Mouse (Mus musculus): ENCODE results near the gene Myh4.

The Myh4 gene

DNA sequence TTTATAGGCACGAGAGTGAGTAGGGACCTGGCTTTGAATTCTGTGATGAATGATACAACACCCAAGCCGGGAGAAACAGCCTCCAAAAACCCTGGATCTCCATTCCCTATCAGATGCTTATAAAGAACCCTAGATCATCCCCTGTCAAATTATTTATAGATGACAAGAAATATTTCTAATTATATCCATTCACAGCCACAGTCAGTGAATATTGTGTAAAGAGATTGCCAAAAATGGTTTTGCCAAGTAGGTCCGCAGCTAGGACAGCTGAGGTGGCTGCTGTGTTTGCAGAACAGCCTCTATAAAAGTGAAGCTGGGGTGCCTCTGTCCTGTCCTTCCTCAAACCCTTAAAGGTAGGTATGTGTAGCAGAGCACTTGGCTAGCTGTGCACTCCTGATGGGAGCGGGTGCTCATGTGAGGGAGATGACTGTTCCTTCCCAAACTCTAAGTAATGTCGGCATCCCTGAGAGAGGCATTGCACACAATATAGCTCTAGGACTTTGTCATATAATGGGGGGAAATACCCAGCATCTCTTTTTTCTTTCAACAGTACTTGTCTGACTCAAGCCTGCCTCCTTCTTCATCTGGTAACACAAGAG is at the start of gene Myh4:
Myh4 (plus strand) TSS at position 549 of the 599 bp plus-strand sequence.
- no peak for DNase-seq (ENCODE audit: low read depth, low spot score)

GRCm38 (mm10) chr11:67190316-67190715 is 47.5 kb upstream of the Myh4 start:
- no peak for DNase-seq (ENCODE audit: low read depth, low spot score)

- DNase-seq (ENCODE audit: low read depth, low spot score) = no peak
These were observed 47.0 kb upstream of the Myh4 start for GRCm38 (mm10) chr11:67190814-67191213.

DNA sequence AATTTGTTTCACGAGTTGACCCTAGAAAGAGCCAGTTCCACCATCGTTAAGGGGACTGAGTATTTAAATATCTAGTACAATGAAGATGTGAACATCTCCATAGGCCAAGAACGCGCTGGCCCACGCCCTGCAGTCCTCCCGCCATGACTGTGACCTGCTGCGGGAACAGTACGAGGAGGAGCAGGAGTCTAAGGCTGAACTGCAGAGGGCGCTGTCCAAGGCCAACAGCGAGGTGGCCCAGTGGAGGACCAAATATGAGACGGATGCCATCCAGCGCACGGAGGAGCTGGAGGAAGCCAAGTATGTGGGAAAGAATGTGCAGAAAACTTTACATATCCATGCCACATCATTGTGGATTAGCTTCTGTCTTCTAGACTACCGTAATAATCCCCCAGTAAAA is 46.3 kb upstream of the Myh4 start:
- no peak for DNase-seq (ENCODE audit: low read depth, low spot score)

DNA sequence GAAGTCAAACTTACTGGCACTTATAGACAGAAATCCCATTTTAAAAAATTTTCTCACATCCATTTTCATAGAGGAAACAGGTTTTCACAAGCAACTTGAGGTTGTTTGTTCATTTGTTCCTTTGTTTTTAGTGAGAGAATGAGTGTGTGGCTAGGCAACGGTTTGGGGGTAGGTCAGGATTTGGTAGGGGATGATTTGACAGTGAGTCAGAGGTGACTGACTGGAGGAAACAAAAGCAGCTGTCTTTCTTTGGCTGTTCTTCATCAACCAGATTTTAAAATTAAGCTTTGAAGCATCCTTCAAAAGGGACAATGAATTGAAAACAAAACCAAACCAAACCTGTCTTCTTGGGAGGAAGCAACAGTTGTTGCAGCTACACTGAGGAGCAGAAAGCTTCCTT is 38.5 kb upstream of the Myh4 start:
- no peak for DNase-seq (ENCODE audit: low read depth, low spot score)

DNA sequence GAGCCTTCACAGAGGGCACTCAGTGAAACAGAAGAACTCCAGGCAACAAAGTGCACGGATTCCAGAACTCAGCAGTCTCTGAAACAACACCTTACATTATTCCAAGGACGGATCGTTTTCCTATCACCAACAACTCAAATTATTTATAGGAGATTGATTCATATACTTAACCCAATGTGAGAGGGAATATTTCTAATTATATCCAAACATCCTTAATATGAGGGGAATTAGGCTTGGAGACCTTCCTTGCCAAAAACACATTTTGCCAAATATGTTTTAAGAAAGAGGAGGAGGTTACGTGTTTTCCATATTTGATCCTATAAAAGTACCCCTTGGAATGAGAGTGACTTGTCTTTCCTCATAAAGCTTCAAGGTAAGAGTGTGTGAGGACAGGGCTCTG is 38.1 kb upstream of the Myh4 start, which contains the start of gene Myh1:
Myh1 (plus strand) TSS at position 301 of the 400 bp plus-strand sequence.
- DNase-seq (ENCODE audit: low read depth, low spot score) = no peak

GRCm38 (mm10) chr11:67204766-67205165 is 33.1 kb upstream of the Myh4 start:
- peak; percentile 12 for DNase-seq (ENCODE audit: low read depth, low spot score)

DNA sequence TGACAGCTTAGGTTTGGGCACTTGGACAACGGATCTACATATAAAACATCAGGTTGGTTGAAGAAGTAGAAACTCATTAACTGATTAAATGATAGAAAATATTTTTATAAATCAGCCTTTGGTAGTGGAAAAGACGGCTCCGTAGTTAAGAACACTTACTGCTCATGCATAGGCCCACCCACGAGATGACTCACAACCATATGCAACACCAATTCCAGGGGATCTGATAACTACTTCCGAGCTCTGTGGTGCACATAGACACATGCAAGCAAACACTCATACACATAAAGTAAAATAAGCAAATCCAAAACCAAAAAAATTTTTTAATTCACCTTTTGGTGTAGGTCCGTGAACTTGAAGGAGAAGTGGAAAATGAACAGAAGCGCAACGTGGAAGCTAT is 16.0 kb upstream of the Myh4 start:
- DNase-seq (ENCODE audit: low read depth, low spot score) = no peak

DNA sequence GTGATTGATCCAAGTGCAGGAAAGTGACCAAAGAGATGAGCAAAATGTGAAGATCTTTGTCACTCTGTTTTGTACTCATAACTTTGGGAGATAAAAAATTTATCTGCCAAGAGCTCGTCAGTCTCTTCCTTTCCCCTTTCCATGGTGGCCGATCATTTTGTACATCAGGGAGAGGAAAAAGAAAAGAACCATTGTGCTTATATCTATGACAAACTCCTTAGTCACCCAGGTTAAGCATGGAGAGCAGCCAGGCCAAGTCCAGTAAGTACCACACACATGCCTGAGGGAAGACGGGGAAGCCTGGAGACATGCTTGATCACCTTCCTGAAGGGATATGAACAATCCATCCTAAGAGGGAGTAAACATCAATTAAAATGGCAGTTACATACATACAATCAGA is 13.4 kb upstream of the Myh4 start:
- DNase-seq (ENCODE audit: low read depth, low spot score) = no peak

DNA sequence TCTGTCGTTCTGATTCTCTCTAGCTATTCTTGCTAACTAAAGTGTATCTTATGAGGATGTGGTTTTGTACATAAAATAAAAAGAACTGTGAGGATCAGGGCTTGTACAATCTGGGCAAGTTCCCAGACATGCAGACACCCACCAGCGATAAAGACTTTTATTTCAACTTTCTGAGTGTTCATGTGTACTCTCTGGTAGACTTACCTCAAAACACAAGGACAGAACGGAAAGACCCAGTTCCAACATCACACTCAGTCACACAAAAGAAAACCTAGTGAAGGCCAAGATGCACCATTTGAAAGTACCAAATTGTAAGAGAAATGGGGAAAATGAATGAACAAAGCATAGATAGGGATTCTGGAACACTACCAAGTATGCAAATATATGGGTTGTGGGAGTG is 9.1 kb upstream of the Myh4 start:
- no peak for DNase-seq (ENCODE audit: low read depth, low spot score)

- no peak for DNase-seq (ENCODE audit: low read depth, low spot score)
These were observed 8.7 kb upstream of the Myh4 start for GRCm38 (mm10) chr11:67229166-67229565.

DNA sequence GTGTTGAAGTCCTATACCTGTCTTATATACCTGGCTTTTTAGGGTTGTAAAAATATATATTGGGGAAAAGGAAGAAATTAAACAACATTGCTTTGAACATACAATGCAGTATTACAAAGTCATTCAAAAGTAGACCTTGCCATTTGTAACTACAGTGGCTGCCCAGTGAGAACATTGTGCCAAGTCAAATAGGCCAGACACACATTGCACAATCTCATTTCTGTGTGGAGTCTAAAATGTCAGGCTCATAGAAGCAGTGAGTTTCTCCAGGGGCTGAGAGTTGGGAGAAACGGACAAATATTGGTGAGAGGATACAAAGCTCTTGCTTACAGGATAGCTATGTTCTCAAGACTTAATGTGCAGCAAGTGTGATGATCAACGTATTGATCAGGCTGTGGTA is 7.9 kb upstream of the Myh4 start:
- DNase-seq (ENCODE audit: low read depth, low spot score) = no peak

DNA sequence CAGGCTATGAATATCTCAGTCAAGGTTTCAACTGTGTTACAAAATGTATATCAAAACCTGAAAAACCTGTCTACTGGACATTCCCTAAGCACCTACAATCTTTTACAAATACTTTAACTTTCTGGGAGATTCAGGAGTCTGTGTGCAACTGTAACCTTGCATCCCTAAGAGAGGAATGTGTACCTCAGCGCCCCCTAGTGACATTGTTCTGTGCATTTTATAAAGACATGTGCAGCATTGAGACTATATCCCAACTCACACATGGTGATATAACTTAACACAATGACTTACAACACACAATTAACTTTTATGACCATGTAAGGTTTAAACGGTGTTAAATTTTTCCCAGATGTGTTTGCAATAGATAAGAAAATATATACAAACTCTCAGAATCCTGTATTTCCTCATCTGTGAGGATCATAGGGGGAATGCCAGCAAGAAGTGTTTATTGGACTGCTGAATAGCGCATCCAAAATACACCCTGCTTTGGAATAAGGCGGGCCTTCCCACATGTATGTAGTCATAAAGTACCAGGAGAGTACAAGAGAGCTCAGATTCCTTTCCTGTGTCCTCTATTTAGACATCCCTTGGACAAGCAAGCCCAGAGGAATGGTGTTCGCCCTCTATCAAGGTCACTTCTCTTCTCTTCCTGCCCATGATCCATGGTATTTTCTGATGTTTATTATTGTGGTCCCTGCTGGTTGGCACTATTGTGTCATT is 2.0 kb upstream of the Myh4 start:
- DNase-seq (ENCODE audit: low read depth, low spot score) = no peak

DNA sequence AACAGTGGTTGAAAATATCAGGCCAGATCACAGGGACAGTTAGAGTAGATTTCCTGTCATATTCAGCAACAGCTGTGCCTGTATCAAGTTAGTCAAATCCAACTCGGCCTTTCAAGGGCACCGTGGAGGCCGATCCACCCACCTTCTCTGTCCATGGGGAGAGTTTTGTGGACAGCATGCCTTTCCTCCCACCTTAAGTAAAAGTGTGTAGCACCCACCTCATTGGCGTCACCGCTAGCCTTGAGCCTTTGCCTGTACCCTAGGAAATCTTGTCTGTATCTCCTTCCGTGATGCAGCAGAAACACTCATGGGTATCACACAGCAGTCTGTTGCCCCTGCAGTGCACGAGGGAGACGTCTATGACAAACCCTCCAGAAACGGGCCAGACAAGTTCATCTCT is 1.0 kb upstream of the Myh4 start:
- DNase-seq (ENCODE audit: low read depth, low spot score) = no peak

DNA sequence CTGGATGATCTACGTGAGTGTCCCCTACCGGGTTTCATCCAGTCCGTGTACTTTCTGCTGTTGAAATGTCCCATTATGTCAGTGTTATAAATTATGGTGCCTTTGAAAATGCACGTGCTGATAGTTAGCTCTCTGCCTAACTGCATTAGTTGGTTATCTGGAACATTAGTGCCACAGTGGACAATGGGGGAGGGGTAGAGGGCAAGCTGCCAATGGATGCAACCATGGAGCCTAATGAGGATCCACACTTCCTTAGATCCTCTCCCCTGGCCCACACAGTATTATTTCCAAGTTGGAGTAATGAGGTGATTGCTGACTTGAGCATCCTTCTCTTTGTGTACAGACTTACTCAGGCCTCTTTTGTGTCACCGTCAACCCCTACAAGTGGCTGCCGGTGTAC is 3.2 kb downstream of the Myh4 start:
- no peak for DNase-seq (ENCODE audit: low read depth, low spot score)

GRCm38 (mm10) chr11:67253691-67254090 is 15.9 kb downstream of the Myh4 start:
- DNase-seq (ENCODE audit: low read depth, low spot score) = peak; percentile 12

- DNase-seq (ENCODE audit: low read depth, low spot score) = no peak
These were observed 19.2 kb downstream of the Myh4 start for GRCm38 (mm10) chr11:67257048-67257447.

DNA sequence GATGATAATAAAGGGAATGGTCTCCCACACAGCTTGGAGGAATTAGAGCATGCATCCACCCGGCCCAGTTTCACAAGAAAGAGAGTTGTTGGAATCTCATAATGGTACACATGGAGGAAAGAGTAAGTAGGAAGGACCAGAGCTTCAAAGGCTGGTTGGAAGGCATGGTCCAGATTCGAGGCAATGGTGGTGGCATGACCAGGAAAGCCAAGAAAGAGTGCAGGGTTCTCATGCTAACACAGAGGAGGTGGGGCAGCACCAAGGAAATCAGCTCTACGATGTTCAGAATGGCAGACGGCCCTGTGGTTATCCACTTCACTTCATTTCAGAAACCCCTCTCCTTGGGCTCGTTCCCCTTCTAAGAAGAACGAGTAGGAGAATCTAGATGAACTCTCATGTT is 23.1 kb downstream of the Myh4 start:
- DNase-seq (ENCODE audit: low read depth, low spot score) = no peak

DNA sequence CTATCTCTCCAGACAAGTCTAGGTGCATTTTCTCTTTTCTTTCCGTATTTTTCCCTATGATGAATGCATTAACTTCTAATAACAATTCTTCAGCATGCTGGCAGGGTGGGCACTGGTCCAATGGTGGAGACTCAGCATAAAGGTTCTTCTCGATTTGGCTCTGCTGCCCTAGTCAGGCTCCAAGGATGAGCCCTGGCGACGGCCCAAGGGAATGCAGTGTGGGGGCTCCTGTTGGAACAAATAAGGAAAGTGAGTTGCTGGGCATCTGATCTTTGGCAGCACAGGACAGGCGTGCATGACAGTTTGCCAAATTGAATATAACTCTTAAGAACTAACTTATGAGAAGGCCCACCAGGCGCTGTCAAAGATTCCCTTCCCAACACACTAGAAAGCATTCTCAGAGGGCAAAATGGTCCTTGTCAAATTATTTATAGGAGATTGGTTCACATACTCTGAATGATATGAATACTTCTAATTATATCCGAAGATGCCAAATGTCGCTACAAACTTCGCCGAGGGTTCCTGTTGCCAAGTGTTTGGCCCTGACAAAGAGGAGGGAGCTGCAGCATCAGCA is 38.9 kb downstream of the Myh4 start, which contains the start of gene Myh8:
Myh8 (plus strand) TSS at position 524 of the 574 bp plus-strand sequence.
- DNase-seq (ENCODE audit: low read depth, low spot score) = no peak

DNA sequence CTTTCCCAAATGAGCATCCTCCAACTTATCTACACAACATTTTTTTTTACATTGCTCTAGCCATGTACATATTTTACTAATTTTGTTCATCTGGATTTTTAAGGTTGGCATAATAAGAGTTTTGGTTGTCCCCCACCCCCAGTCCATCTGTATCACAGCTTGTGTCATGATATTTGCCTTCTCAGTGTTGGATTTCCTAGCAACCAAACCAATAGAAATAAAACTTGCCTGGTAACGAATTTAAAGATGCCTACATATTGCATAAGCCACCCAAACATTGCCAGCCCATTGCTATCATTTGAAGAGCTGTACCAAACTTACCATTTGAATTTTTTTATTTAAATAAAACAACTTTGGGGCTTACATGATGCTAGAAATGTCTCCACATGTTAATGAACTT is 55.6 kb downstream of the Myh4 start:
- DNase-seq (ENCODE audit: low read depth, low spot score) = no peak

All from brain, embryonic 18.5 days (tissue).